Mouse (Mus musculus) adipose tissue, adult 10 weeks (tissue): ENCODE data around the gene Irf9. TPM values are rescaled to one million over a fixed set of nuclear protein-coding genes. Genes with fewer than 3 reads are reported as not detected.

ENCODE experiments used
- polyA plus RNA-seq: library from polyadenylated mRNA; stranded (reverse); fragments of 350-450 nt; fragmentation: Illumina TruSeq; extraction: RNeasy Lipid Tissue Mini Kit (QIAGEN cat#74804); gene quantifications from one replicate; pipeline ENCODE4 v1.2.3, GENCODE M21; 2014; ENCODE audit warnings: low read depth, low replicate concordance

Irf9 gene
- polyA plus RNA-seq: 46.8 TPM

DNA sequence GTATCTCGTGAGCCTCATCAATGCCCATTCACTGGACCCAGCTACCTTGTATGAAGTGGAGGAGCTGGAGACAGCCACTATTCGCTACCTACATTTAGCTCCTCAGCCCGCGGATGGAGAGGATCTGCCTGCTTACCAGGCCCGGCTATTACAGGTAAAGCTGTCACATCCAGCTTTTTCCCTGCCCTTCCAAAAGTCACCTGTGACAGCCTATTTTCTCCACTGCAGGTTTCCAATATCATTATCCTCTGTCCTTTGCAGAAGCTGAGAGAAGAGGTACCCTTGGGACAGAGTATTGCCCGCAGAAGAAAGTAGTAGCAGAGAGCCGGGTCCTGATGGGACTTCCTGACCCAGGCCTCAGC is at the start of gene Irf9:
Gene Irf9, plus strand, starts transcription at position 301 of the 362 bp plus-strand sequence.

DNA sequence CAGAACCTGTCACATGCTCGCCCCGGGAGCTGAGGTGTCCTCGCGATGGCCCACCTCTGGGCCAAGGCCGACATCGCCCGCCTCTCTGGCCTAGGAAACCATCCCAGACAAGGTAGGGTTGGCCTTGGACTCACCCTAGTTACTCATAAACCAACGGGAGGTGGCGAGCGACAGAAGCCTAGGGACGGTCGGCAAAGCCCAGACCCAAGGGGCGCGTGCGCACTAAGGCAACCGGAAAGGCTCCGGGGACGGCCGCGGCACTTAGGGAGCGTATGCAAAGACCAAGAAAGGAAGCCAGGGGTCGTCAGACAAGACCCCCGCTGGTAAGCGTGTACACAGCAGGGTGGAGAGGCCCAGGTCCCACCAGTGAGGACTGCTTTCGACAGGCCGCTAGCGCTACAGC is 43.6 kb upstream of the Irf9 start, which contains the start of gene Dcaf11:
Gene Dcaf11, plus strand, starts transcription at position 208 of the 403 bp plus-strand sequence.

DNA sequence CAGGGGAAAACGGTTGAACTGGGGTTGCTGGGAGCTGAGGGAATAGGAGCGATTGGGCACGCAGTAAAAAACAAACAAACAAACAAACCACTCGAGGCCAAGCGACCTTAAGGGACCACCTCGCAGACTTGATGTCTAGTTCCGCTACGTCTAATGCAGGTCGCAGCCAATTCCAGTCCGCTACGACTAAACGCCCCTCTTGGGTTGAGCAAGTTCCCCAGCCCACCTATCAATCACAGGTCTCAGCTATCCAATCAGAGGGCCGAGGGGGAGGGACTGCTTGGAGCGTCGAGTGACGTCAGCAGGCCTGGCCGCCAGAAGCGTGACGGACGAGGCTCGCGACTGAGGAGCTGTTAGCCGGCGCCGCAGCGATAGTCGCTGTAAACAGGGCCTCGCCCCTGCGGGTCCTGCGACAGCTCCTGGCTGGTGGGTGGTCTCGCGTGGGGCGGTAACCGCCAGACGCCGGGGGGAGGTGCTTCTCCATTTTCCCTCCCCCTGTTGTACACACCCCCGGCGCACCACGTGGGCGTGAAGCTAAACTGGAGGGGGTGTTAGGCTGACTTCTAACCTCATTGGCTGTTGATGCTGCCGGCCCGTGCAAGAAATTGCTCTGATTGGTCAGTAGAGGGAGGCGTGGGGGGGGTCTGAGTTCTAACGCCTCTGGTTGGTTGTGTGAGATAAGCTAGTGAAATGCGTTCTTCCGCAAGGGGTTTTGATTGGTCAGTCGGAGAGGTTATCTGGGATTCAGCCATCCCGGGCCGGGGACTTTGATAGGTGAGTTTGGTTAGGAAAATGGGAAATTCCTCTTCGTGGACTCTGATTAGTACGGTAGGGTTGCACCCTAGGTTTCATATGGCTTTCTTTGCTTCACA is 42.9 kb upstream of the Irf9 start, which contains the start of gene A730061H03Rik:
Gene A730061H03Rik, minus strand, starts transcription at position 205 of the 872 bp plus-strand sequence.

DNA sequence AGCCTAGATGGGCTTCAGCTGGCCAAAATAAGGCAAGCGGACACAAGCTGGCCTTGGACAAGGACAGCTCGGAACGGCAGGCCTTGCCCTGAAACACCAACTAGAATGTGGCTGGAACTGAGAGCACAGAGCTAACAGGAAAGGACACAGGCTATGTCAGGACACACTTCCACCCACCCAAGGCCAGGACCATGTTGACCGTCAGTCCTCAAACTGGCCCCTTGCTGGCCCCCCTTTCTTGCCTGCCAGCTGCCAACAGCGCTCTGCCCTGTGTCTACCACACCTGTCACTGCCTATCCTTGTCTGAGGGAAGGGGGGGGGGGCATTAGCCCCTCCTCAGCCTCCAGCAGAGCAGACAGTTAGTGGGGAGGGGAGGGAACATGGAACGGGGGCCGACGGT is 28.1 kb upstream of the Irf9 start, which contains the start of gene Fitm1:
Gene Fitm1, plus strand, starts transcription at position 316 of the 400 bp plus-strand sequence.

DNA sequence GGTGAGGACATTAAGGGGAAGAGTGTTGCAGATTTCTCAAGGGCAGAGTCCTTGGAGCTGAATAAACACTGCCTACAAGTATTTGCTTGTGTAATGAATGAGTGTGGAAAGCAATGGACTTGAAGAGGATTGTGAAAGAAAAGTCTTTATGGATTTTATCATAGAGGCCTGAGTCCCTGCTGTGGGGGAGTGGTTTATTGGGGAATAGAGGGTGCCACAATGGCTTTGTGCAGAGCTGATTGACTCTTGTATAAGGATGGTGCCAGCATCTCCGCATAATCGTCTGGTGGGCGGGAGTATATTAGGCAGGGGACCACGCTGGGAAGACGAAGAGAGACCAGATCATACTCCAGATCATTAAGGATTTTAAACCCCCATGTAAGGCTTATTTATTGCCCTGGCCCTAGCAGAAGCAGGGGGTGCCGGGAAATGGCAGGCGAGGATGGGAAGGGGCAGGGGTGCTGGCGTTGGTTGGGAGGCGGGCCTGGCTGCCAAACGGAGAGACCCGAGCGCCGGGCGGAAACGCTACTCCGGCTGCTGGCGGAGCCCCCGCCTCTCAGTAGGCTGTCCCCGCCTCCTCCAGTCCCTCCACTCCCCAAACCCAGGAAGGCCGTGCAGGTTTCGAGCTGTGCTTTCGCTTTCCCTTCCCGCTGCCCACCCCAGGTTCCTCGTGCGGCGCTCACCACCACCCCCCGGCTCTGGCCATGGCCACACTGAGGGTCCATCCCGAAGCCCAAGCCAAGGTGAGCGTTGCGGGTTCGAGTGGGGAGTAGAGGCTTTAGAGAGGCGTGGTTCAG is 25.3 kb upstream of the Irf9 start, which contains the start of gene Psme1:
Gene Psme1, plus strand, starts transcription at position 253 of the 797 bp plus-strand sequence.

DNA sequence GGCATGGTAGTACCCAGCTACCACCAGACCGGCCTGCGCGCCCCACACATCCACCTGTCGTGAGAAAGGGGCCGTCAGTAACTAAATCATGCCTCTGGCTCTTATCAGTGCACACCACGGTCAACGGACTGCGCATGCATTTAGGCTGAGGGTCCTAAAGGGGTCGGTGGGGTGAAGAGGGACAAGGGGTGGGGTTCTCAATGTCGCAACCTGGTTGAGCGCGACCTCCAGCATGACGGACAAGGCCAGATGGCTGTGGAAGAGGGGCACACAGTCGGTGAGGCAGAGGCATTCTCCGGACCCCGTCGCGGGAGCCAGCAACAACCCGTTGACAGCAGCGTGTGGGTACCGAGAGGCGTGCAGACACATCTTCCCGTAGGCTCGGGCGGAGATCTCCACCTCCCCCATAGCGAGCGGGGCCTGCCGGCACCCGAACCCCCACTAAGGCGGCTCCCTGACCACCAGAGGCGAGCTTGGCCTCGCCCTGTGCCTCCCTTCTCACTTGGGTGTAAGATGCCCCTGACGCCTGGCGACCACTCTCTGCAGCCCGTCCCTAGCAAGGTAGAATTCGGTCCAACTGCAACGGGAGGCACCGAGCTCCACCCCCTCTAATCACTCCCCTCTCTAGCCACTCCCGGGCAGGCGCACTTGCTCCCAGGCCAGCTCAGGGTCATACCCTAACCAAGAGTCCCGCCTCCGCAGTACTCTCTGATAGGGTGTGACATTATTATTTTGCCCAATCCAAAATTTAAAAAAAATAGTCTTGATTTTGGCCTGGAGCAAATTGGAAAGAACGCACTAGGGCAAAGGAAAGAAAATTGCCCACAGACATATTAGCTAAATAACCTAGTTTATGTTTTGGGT is 18.4 kb upstream of the Irf9 start, which contains the start of gene Emc9:
Gene Emc9, minus strand, starts transcription at position 601 of the 864 bp plus-strand sequence.

DNA sequence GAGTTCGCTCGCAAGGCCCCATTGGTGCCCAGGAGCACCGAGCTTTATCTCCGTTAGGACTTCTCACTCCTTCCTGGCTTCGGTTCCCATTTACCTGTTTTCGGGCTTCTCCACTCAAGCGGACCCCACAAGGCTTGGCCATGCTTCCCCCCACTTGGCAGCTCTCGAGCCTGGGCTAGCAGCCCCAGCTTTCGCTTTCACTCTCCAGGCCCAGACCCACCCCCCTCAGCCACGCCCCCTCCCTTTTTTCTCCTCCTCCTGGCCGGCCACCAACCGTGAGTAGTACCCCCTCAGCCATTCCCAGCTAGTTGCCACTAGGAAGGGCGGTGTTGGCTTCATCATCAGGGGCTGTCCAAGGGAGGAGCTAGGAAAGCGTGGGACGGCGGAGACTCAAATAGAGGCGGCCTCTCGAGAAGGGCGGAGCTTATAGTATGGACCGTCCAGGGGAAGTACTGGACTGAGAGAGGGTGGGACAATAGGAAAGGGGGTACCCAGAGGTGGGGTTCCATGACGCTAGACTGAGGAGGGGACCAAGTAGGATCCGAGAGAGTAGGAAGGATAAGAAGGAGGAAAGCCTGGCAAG is 12.5 kb upstream of the Irf9 start, which contains the start of gene Psme2:
Gene Psme2, minus strand, starts transcription at position 366 of the 583 bp plus-strand sequence.

DNA sequence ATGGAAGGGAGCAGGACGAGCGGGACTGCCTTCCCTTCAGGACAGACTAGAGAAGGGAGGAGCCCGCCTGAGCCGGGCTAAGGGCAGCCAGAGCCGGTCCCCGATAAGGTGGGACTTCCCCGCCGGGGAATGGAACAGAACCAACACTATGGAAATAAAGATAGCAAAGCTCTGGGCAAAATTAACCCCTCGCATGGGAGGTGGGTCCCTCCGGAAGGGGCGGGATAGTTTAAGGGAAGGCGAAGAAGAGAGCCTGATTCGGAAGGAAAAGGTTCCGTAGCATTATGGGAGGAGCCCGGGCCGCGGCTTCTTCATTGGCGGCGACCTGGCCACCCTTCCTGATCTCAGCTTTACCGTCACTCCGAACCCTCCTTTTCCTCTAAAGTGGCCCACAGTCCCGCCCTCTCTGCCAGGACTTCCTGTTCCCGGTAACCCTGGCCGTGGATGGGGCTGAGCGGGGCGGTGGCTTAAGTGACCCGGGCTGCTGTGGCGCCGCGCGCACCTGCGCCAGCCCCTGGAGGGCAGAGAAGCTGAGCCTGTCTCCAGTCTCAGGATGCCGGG is 12.0 kb upstream of the Irf9 start, which contains the start of gene Rnf31:
Gene Rnf31, plus strand, starts transcription at position 378 of the 561 bp plus-strand sequence.

DNA sequence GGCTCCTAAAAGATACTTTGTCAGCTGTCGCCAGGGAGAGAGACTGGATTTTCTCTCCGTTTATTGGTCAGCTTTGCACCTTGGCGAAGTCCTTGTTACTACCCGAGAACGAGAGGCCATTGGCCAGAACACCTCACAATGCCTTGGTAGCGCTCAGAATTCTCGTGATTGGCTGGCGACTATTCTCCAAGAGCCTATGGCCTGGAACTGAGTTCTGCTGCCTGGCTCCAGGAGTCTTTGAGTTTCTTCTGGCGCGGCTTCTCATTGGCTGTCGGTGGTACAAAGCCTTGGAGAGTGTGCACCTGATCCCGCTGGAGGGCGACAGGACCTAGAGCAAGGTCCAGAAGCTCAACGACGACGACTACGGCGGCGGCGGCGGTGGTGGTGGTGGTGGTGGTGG is 14.5 kb downstream of the Irf9 start, which contains the start of gene Rec8:
Gene Rec8, plus strand, starts transcription at position 216 of the 400 bp plus-strand sequence.

DNA sequence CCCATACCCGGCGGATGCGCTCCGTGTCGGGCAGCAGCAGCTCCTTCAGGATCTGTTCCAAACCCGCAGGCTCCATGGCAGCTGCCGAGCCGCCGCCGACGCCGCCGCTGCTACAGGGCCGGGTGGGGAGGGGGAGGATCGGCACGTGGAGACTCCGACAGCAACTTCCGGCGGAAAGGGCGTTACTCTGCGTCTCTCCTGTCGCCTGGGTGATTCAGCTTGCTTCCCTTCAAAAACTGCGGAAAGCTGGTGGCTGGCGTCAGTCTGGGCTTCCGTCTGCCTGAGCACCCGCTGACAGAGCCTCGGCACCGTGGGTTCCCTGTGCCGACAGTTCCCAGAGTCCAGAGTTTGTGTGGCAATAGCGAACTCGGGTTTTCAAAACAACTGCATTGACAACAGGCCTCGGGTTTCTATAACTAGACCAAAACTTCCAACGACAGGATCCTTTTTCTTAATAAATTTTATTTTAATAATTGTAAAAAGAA is 32.2 kb downstream of the Irf9 start, which contains the start of gene Ipo4:
Gene Ipo4, minus strand, starts transcription at position 435 of the 485 bp plus-strand sequence.

DNA sequence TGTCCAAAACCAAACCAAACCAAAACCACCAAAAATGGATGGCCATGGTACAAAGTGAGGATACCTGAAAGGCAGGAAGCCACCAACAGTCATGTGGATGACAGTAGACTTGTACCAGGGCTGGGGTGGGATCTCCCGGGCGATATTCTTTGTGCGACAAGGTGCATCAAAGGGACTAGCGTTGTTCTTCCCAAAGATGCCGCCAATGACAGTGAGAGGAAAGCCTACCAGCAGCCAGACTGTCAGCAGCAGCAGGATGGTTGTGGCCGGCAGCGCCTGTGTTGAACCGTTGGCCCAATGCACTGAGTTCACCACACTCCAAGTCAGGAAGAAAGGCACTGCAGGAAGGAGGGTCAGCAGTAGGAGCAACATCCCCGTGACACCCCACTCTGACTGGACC is 34.4 kb downstream of the Irf9 start, which contains the start of gene Gm49378:
Gene Gm49378, minus strand, starts transcription at position 101 of the 400 bp plus-strand sequence.

DNA sequence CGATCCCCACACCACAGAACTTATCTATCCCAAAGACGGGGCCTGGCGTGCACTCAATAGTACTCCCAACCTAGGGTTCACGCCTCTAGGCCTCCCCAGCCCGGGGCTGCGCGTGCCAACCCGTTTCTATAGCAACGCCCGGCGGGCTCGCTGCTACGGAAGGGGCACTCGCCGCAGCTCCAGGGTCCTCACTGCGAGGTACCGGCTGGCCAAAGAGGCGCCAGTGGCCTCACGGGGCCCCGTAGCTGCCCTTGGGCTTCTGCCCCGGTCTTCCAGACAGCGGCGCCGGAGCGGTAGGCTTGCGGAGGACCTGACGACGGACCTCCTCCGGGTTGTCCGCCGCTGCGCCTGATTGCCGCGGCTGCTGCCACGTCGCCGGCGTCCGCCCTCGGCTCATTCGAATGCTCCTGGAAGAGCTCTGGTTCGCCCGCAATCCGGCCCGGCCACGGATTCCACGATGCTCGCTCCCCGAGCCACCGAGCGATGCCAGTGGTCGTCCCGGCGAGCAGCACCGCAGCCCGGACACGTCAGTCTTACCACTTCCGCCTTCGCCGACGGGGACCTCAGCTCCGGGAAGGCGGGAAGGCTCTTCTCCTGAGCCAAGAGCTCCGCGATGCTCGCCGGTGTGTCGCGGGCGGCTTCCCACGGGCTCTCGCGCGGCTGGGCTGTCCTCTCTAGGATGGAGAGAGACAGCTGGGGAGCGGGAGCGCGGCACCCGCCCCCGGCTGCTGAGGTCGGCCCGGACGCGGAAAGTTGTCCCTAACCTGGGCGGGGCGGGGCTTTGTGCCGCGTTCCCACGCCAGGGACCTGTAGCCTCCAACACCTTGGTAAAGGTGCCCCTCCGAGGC is 39.9 kb downstream of the Irf9 start, which contains the start of gene Tm9sf1:
Gene Tm9sf1, minus strand, starts transcription at position 747 of the 848 bp plus-strand sequence.

DNA sequence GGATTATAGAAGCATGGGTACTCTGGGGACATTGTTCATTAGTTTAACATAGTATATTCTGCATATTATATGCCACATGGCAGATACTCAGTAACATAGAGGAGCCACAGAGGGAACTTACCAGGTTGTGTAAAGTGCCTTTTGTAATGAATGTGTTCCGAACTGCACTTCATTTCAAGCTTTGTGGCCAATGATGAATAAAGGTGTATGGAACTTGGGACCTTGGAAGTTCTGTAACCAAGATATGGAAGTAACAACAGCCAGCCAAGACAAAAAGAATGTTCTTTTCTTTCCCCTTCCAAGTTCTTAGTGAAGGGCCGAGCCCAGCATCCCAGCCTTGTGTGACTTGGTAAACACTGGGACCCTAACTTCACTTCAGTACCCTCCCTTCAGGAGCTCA is 46.5 kb downstream of the Irf9 start, which contains the start of gene Tssk4:
Gene Tssk4, plus strand, starts transcription at position 301 of the 400 bp plus-strand sequence.

Other genes starting within 250 kb of the Irf9 start
- gene Dhrs4, start 124.8 kb upstream of the Irf9 start, polyA plus RNA-seq: 82.3 TPM
- gene Carmil3, start 112.9 kb upstream of the Irf9 start, polyA plus RNA-seq: 0.93 TPM
- gene Cpne6, start 93.1 kb upstream of the Irf9 start, polyA plus RNA-seq: not detected
- gene Nrl, start 78.6 kb upstream of the Irf9 start, polyA plus RNA-seq: not detected
- gene Pck2, start 63.3 kb upstream of the Irf9 start, polyA plus RNA-seq: 33.9 TPM
- 139 TPM for gene Dcaf11, start 43.6 kb upstream of the Irf9 start, polyA plus RNA-seq
- gene A730061H03Rik, start 43.2 kb upstream of the Irf9 start, polyA plus RNA-seq: 1.9 TPM
- 0.46 TPM for gene Fitm1, start 28.0 kb upstream of the Irf9 start, polyA plus RNA-seq
- 110 TPM for gene Psme1, start 25.4 kb upstream of the Irf9 start, polyA plus RNA-seq
- 40.1 TPM for gene Emc9, start 18.3 kb upstream of the Irf9 start, polyA plus RNA-seq
- 153 TPM for gene Psme2, start 12.5 kb upstream of the Irf9 start, polyA plus RNA-seq
- 20.2 TPM for gene Rnf31, start 11.9 kb upstream of the Irf9 start, polyA plus RNA-seq
- gene Rec8, start 14.5 kb downstream of the Irf9 start, polyA plus RNA-seq: 25.8 TPM
- gene Ipo4, start 32.4 kb downstream of the Irf9 start, polyA plus RNA-seq: 45.8 TPM
- 0.86 TPM for gene Gm49378, start 34.3 kb downstream of the Irf9 start, polyA plus RNA-seq
- 96.9 TPM for gene Tm9sf1, start 40.2 kb downstream of the Irf9 start, polyA plus RNA-seq
- gene Tssk4, start 46.6 kb downstream of the Irf9 start, polyA plus RNA-seq: 5.4 TPM
- 46.3 TPM for gene Mdp1, start 56.9 kb downstream of the Irf9 start, polyA plus RNA-seq
- gene Gmpr2, start 68.4 kb downstream of the Irf9 start, polyA plus RNA-seq: 25.4 TPM
- 186 TPM for gene Nedd8, start 68.6 kb downstream of the Irf9 start, polyA plus RNA-seq
- gene Tinf2, start 78.2 kb downstream of the Irf9 start, polyA plus RNA-seq: 14.4 TPM
- 2.5 TPM for gene Tgm1, start 110.4 kb downstream of the Irf9 start, polyA plus RNA-seq
- gene Rabggta, start 118.7 kb downstream of the Irf9 start, polyA plus RNA-seq: 28.8 TPM
- gene Dhrs1, start 142.1 kb downstream of the Irf9 start, polyA plus RNA-seq: 77.8 TPM
- 15.5 TPM for gene Nop9, start 142.1 kb downstream of the Irf9 start, polyA plus RNA-seq
- 5.3 TPM for gene Cideb, start 154.9 kb downstream of the Irf9 start, polyA plus RNA-seq
- gene Ltb4r2, start 157.9 kb downstream of the Irf9 start, polyA plus RNA-seq: 0.77 TPM
- 2.9 TPM for gene Ltb4r1, start 162.4 kb downstream of the Irf9 start, polyA plus RNA-seq
- 9.6 TPM for gene Adcy4, start 180.5 kb downstream of the Irf9 start, polyA plus RNA-seq
- 3.7 TPM for gene Ripk3, start 185.3 kb downstream of the Irf9 start, polyA plus RNA-seq
- 8.8 TPM for gene Nfatc4, start 219.6 kb downstream of the Irf9 start, polyA plus RNA-seq